Mouse (Mus musculus): Measurements from ENCODE around the gene Eml2. TPM values are rescaled to one million over a fixed set of nuclear protein-coding genes. Genes with fewer than 3 reads are reported as not detected.

Eml2 gene
- polyA plus RNA-seq, 1 experiment from 2014 or later: 10.0 TPM

DNA sequence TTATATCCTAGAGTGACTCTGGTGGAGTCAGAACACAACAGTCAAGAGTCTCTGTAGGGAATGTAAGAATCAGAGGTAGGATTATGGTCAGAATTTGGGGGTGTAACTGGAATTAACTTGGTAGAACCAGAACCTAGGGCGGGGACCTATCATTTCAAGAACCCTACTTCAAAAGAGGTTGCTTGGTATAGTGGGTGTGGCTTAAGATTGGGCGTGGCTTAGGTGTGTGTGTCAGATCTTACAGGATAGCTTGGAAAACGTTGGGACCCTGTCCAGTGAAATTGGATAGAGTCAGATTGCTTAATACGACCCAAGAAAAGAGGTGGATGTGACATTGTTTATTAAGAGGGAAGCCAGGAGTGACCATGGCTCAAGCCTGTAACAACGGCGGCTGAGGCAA is 3.7 kb downstream of the Eml2 start:
- H3K27me3 ChIP-seq: peaks cover 39% of the 10 kb centered on the region
- no peak overlapping the region for H3K9ac ChIP-seq (replicated peaks)
- H3K36me3 ChIP-seq: peaks cover 28% of the 10 kb centered on the region
- H3K9me3 ChIP-seq: no peaks in the 10 kb centered on the region
- H3K4me1 ChIP-seq (replicated peaks): peaks cover 50% of the 10 kb centered on the region
- no peak overlapping the region for H3K4me3 ChIP-seq (replicated peaks)
- WGBS: 38% methylated on average over 6 of the region's 6 CpGs
- no peak overlapping the region for H3K27ac ChIP-seq
- peak overlapping the region; percentile 74 for H3K4me2 ChIP-seq (replicated peaks)
- ATAC-seq: no peak

DNA sequence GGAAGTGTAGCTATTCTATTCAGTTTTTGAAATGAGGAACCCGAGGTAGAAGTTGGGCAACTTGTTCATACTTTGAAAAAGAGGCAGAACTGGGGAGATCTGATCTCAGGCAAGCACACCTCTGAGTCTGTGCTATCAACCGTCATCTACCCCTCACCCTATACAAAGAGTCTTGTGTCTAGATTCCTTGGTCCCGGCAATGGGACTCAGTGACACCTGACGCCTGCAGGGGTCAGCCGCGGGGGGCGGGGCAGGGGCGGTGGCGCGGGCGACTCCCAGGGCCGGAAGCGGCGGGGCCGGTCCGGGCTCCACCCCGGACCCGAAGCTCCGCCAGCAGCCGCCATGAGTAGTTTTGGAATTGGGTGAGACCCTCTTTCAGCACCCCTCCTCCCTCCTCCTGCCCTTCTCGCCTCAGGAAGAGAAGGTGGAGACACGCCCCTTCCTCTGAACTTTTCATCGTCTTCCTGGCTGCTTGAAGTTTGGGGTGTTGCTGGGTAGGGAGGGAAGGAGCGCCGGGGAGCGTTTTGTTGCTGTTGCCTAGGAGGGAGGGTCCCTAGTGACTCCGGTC is 4.7 kb downstream of the Eml2 start:
- peaks cover 57% of the 10 kb centered on the region for H3K4me1 ChIP-seq (replicated peaks)

DNA sequence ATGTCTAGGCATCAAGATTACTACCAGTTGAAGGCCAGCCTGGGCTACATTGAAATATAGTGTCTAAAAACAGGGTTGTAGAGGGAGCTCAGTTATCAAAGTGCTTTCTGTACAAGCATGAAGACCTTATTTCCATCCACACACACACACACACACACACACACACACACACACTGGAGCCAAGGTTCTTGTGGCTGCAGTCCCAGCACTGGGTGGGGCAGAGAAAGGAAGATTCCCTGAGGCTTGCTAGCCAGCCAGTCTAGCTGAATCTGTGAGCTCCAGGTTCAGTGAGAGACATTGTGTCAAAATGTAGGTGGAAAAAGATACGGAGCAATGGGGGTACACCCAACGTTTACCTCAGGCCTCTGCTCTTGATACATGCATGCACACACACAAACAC is 8.0 kb downstream of the Eml2 start:
- Histone ChIP-seq H3K4me1 (replicated peaks) (peaks cover 30% of the 10 kb centered on the region), H3K9me3 (no peaks in the 10 kb centered on the region), H3K9ac (replicated peaks) (no peak overlapping the region), H3K36me3 (peaks cover 62% of the 10 kb centered on the region), H3K27ac (no peak overlapping the region), H3K4me2 (replicated peaks) (no peak overlapping the region), H3K4me3 (replicated peaks) (no peak overlapping the region), H3K27me3 (peaks cover 18% of the 10 kb centered on the region)
- 81% methylated on average over 2 of the region's 2 CpGs for WGBS
- ATAC-seq: no peak

More for the DNA sequence above, 4.7 kb downstream of the Eml2 start:
- H3K4me2 ChIP-seq (replicated peaks): peak overlapping the region; percentile 55
- H3K9me3 ChIP-seq: no peaks in the 10 kb centered on the region
- peaks cover 39% of the 10 kb centered on the region for H3K27me3 ChIP-seq
- WGBS: 1% methylated on average over 26 of the region's 27 CpGs
- peak overlapping the region; percentile 34 for H3K4me3 ChIP-seq (replicated peaks)
- H3K9ac ChIP-seq (replicated peaks): peak overlapping the region; percentile 36; the same call in 1 of the 2 replicates
- H3K36me3 ChIP-seq: peaks cover 36% of the 10 kb centered on the region
- no peak for ATAC-seq
- no peak overlapping the region for H3K27ac ChIP-seq

DNA sequence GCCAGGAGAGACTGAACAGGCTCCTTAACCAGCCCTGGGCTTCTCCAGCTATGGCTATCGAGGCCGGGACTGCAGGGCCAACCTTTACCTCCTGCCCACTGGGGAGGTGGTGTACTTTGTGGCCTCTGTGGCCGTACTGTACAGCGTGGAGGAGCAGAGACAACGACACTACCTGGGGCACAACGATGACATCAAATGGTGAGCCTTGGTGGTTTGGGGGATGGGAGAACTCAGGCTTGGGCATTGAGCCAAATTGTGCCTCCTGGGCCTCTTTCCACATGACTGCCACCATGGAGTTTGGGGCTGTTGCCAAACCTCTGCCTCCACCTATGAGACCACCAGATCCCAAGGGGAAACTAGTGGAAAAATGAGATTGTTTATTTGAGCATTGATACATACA is 8.5 kb downstream of the Eml2 start:
- WGBS: 62% methylated on average over 6 of the region's 6 CpGs

DNA sequence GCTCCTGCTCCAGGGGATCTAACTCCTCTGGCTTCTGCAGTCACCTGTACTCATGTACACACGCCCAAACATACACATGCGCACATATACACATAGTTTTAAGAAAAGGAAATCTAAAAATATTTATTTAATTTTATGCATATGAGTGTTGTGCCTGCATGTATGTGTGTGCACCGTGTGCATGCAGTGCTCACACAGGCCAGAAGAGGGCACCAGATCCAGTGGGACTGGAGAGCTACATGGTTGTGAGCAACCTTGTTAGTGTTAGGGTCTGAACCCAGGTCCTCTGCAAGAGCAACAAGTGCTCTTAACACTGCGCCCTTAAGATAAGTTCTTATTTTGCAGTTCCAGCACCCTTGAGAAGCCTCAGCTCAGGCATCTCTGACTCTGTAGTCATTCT is 18.5 kb downstream of the Eml2 start:
- 97% methylated on average over 4 of the region's 4 CpGs for WGBS

More for the DNA sequence above, 8.5 kb downstream of the Eml2 start:
- Histone ChIP-seq H3K4me3 (replicated peaks) (no peak overlapping the region), H3K9me3 (no peaks in the 10 kb centered on the region), H3K27me3 (peaks cover 13% of the 10 kb centered on the region), H3K4me2 (replicated peaks) (no peak overlapping the region), H3K9ac (replicated peaks) (0 out of 2 replicates have a peak overlapping the region, but pooled peaks have one; percentile 19), H3K4me1 (replicated peaks) (peaks cover 25% of the 10 kb centered on the region), H3K36me3 (peaks cover 64% of the 10 kb centered on the region), H3K27ac (0 out of 2 replicates have a peak overlapping the region, but pooled peaks have one; percentile 45)
- peak; percentile 50; the same call in 1 of the 2 replicates for ATAC-seq

DNA sequence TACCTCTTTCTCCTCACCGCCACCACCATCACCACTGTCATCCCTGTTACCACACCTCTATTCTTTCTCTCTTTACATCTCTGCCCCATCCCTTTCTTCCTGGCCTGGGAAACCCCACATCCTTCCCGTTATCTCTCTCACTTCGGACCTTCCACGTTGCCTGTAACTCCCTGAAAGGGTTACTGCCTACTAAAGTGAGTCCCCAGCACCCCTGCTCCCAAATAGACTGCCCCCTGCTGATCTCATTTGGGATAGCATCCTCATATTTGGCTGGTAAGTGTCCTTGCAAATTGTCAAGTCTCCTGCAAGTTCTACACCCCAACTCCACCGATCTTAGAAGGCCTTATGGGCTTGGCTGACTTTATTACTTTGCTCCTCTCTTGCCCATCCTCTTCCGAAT is 20.5 kb downstream of the Eml2 start:
- Histone ChIP-seq H3K27ac (no peak overlapping the region), H3K36me3 (peaks cover 73% of the 10 kb centered on the region), H3K4me3 (replicated peaks) (no peak overlapping the region), H3K4me1 (replicated peaks) (no peaks in the 10 kb centered on the region), H3K9me3 (no peaks in the 10 kb centered on the region), H3K4me2 (replicated peaks) (no peak overlapping the region), H3K9ac (replicated peaks) (no peak overlapping the region), H3K27me3 (no peaks in the 10 kb centered on the region)
- WGBS: 63% methylated on average over 6 of the region's 6 CpGs
- no peak for ATAC-seq

More for the DNA sequence above, 18.5 kb downstream of the Eml2 start:
- Histone ChIP-seq H3K4me1 (replicated peaks) (no peaks in the 10 kb centered on the region), H3K27me3 (no peaks in the 10 kb centered on the region), H3K4me2 (replicated peaks) (no peak overlapping the region), H3K9ac (replicated peaks) (no peak overlapping the region), H3K4me3 (replicated peaks) (no peak overlapping the region), H3K27ac (no peak overlapping the region), H3K9me3 (no peaks in the 10 kb centered on the region), H3K36me3 (peaks cover 83% of the 10 kb centered on the region)
- no peak for ATAC-seq

DNA sequence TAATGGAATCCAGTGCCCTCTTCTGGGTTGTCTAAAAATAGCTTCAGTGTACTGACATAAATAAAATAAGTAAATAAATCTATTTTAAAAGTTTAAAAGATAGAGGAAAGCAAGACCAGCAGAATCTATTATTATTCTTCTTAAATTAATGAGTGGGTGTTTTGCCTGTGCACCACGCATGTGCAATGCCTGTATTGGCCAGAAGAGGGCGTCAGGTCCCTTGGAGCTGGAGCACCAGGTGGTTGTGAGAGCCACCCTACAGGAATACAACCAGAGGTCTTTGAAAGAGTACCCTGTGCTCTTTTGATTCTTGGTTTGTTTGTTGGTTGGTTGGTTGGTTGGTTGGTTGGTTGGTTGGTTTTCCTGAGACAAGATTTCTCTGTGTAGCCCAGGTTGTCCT is 21.8 kb downstream of the Eml2 start:
- Histone ChIP-seq H3K4me1 (replicated peaks) (no peaks in the 10 kb centered on the region), H3K36me3 (peaks cover 70% of the 10 kb centered on the region), H3K9me3 (no peaks in the 10 kb centered on the region), H3K27ac (no peak overlapping the region), H3K4me3 (replicated peaks) (no peak overlapping the region), H3K9ac (replicated peaks) (no peak overlapping the region), H3K27me3 (no peaks in the 10 kb centered on the region), H3K4me2 (replicated peaks) (no peak overlapping the region)
- ATAC-seq: no peak
- WGBS: 40% methylated on average over 2 of the region's 2 CpGs

DNA sequence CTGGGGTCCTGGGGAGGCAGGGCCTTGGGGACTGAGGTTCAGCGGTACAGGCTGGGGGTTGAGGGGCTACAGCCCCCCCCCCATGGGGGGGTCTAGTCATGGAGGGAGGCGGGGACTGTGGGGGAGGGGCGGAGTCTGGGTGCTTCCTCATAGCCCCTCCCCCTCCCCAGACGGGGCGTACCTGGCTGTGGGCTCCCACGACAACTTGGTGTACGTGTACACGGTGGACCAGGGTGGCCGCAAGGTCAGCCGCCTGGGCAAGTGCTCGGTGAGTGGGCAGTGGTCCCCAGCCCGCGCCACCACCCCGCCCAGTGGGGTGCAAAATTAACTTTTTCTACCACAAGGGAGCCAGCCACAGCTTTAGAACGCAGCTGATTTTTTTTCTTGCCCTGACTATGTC is 25.4 kb downstream of the Eml2 start:
- Histone ChIP-seq H3K27me3 (no peaks in the 10 kb centered on the region), H3K4me3 (replicated peaks) (no peak overlapping the region), H3K9me3 (no peaks in the 10 kb centered on the region), H3K27ac (no peak overlapping the region), H3K36me3 (peaks cover 66% of the 10 kb centered on the region), H3K4me1 (replicated peaks) (no peaks in the 10 kb centered on the region), H3K9ac (replicated peaks) (no peak overlapping the region), H3K4me2 (replicated peaks) (no peak overlapping the region)
- peak; percentile 56; the same call in 1 of the 2 replicates for ATAC-seq
- 68% methylated on average over 15 of the region's 15 CpGs for WGBS

DNA sequence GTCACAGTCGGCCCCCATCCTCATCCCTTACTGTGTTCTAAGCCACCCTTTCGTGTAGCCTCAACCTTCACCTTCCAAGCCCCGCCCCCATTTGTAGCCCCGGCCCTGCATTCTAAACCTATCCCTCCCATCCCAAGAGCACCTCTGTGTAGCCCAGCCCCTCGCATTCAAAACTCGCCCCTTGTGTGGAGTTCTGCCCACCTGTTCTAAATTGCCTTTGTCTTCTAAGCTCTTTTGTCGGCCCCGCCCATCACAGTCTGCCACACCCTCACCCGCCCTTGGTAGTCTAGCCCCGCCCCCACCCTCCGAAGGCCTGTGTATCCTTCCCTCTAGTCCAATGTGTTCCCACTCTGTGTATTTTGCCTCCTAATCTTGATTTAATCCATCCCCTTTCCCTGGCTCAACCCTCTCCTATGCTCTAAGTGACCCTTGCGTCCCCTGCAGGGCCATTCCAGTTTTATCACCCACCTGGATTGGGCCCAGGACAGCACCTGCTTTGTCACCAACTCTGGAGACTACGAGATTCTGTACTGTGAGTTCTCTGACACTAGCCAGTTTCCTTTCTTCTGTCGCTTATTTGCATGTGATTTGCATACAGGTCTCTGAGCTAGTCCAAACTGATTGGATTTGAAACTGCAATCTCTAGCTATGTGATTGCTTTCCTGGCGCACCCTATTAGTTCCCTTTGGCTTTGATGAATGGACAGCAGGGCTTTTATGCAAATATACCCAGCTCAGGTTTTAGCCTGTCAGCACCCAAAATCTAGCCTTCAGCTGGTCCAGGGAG is 26.0 kb downstream of the Eml2 start:
- H3K27ac ChIP-seq: no peak overlapping the region
- no peaks in the 10 kb centered on the region for H3K27me3 ChIP-seq
- H3K4me1 ChIP-seq (replicated peaks): no peaks in the 10 kb centered on the region
- no peak overlapping the region for H3K4me3 ChIP-seq (replicated peaks)
- no peak overlapping the region for H3K9ac ChIP-seq (replicated peaks)
- WGBS: 61% methylated on average over 15 of the region's 15 CpGs
- peaks cover 60% of the 10 kb centered on the region for H3K36me3 ChIP-seq
- ATAC-seq: 0 out of 2 replicates have a peak, but pooled peaks have one; percentile 27
- H3K9me3 ChIP-seq: no peaks in the 10 kb centered on the region
- H3K4me2 ChIP-seq (replicated peaks): no peak overlapping the region

DNA sequence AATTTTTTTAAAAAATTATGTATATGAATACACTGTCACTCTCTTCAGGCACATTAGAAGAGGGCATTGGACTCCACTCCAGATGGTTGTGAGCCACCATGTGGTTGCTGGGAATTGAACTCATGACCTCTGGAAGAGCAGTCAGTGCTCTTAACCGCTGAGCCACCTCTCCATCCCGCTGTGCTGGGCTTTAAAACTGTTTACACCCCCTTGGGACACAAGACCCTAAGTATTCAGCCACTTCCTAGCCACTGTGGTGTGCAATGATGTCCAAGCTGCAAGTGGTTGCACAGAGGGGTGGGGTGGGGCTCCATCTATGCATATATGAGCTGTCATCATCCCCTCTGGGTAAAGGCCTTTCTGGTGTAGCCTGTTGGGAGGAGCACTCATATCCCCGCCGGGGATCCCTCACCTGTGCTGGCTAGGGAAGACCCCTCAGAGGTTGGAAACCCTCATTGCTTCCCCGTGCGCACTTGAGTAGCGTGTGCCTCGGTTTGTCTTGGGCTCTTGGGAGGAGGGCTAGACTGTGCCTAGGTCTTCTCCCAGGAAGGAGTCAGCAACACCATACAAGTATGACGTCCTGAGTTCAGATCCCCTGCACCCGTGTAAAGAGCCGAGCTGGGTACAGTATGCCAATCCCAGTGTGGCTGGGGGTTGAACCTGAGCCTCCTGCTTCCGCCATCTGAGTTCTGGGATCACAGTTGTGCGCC is 32.1 kb downstream of the Eml2 start:
- Histone ChIP-seq H3K4me1 (replicated peaks) (peaks cover 9% of the 10 kb centered on the region), H3K4me3 (replicated peaks) (no peak overlapping the region), H3K36me3 (peaks cover 31% of the 10 kb centered on the region), H3K27me3 (peaks cover 11% of the 10 kb centered on the region), H3K4me2 (replicated peaks) (no peak overlapping the region), H3K9me3 (no peaks in the 10 kb centered on the region), H3K27ac (no peak overlapping the region), H3K9ac (replicated peaks) (no peak overlapping the region)
- WGBS: 79% methylated on average over 13 of the region's 13 CpGs
- no peak; the same call in 1 of the 2 replicates for ATAC-seq

DNA sequence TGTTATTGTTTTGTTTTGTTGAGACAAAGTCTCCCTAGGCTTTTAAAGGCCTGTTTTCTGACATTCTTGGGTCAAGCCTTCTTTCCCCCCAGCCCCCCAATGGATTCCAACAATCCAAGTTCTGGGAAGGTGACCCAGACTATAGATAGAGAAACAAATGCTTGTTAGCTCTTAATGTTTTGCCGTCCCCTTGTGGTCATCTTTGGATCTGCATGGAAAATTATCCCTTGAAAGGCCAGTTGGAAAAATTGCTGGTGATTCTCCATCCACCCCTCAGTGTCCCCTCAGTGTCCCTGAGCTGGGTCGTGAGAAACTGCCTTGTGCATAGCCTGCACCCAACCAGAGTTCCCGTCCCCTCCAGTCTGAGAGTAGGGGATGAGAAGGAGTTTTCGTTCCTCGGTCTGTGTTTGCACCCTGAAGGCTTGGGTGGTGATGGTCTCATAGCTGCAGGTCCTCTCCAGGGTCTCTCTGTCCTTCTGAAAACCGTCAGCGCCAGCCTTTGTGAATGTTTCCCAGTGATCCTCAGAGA is 32.8 kb downstream of the Eml2 start:
- WGBS: 58% methylated on average over 7 of the region's 7 CpGs
- Histone ChIP-seq H3K4me3 (replicated peaks) (no peak overlapping the region), H3K27me3 (peaks cover 15% of the 10 kb centered on the region), H3K36me3 (peaks cover 26% of the 10 kb centered on the region), H3K27ac (no peak overlapping the region), H3K9ac (replicated peaks) (no peak overlapping the region), H3K4me1 (replicated peaks) (peaks cover 9% of the 10 kb centered on the region), H3K4me2 (replicated peaks) (no peak overlapping the region), H3K9me3 (no peaks in the 10 kb centered on the region)
- no peak for ATAC-seq

DNA sequence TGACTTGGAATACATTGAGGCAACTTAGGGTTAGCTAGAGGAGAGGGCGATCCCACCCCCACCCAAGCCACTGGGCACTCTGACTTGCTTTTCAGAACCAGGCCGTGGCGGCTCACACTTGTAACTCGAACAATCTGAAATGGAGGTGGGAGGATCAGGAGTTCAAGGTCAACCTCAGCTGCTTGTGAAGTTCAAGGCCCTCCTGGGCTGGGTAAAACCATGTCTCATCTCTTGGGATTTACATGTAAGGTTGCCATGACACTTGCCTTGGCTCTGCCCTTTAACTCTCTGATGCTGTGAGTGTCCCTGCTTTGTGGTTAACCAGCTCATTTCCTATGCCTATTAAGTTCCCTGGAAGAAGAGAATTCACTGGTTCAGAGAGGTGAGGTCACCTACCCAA is 33.3 kb downstream of the Eml2 start:
- Histone ChIP-seq H3K4me3 (replicated peaks) (no peak overlapping the region), H3K27me3 (peaks cover 19% of the 10 kb centered on the region), H3K27ac (no peak overlapping the region), H3K4me2 (replicated peaks) (no peak overlapping the region), H3K9ac (replicated peaks) (no peak overlapping the region), H3K4me1 (replicated peaks) (peaks cover 9% of the 10 kb centered on the region), H3K9me3 (no peaks in the 10 kb centered on the region), H3K36me3 (peaks cover 21% of the 10 kb centered on the region)
- no peak for ATAC-seq
- WGBS: 80% methylated on average over 4 of the region's 4 CpGs

All from midbrain, embryonic 13.5 days (tissue).